Mouse (Mus musculus) hindbrain, embryonic 10.5 days (tissue): ENCODE measurements at regions not wholly inside any gene's neighbourhood (a gene's known extent, or its start where the extent isn't known, plus 50 kb on each side); places are given as distances from the start of the nearest gene placed in this dataset.

ENCODE experiments used
- DNase-seq: peaks from one replicate; pipeline ENCODE4 v3.0.0-alpha.2; 2017; ENCODE audit warnings: low spot score
- H3K27ac ChIP-seq: fragments of 300-500 bp; sonication (generic); 2 replicates; pipeline ENCODE4 v1.5.1; 2016; ENCODE audit warnings: mild to moderate bottlenecking, moderate library complexity
- H3K27me3 ChIP-seq: fragments of 300-500 bp; sonication (generic); 2 replicates; pipeline ENCODE4 v1.6.1; 2016; ENCODE audit warnings: mild to moderate bottlenecking; ENCODE audit not compliant: poor library complexity, insufficient read depth, severe bottlenecking
- H3K36me3 ChIP-seq: fragments of 300-500 bp; sonication (generic); 2 replicates; pipeline ENCODE4 v1.6.1; 2016; ENCODE audit warnings: mild to moderate bottlenecking, moderate library complexity
- H3K4me1 ChIP-seq: fragments of 300-500 bp; sonication (generic); replicated peaks from 2 replicates; pipeline ENCODE4 v1.6.1; 2016; ENCODE audit warnings: mild to moderate bottlenecking
- H3K4me3 ChIP-seq: fragments of 300-500 bp; sonication (generic); 2 replicates; pipeline ENCODE4 v1.5.1; 2016; ENCODE audit warnings: mild to moderate bottlenecking, moderate library complexity
- H3K9me3 ChIP-seq: fragments of 300-500 bp; sonication (generic); 2 replicates; pipeline ENCODE4 v1.6.1; 2016; ENCODE audit warnings: mild to moderate bottlenecking, moderate library complexity
- WGBS: fragments of 180-500 bp; shearing (Covaris S2); methylation state at CpG from one replicate; pipeline ENCODE4 v1.1.7; 2016; 5-methylcytosine and 5-hydroxymethylcytosine counted together

- Histone ChIP-seq H3K27ac (no peak overlapping the region), H3K27me3 (no peaks in the 10 kb centered on the region), H3K36me3 (no peaks in the 10 kb centered on the region), H3K4me1 (no peaks in the 10 kb centered on the region), H3K9me3 (no peaks in the 10 kb centered on the region), H3K4me3 (no peak overlapping the region)
- 85% methylated on average over 2 of the region's 2 CpGs for WGBS
- no peak for DNase-seq
Measured at GRCm38 (mm10) chr5:126910084-126910483, 331.5 kb upstream of the Tmem132c start.

- H3K27me3 ChIP-seq = no peaks in the 10 kb centered on the region
- no peak overlapping the region for H3K27ac ChIP-seq
- H3K4me3 ChIP-seq = no peak overlapping the region
- DNase-seq = no peak
- peaks cover 3% of the 10 kb centered on the region for H3K9me3 ChIP-seq
- H3K4me1 ChIP-seq = no peaks in the 10 kb centered on the region
- H3K36me3 ChIP-seq = no peaks in the 10 kb centered on the region
- 76% methylated on average over 7 of the region's 7 CpGs for WGBS
Measured at GRCm38 (mm10) chr5:126917300-126917699, 324.3 kb upstream of the Tmem132c start.

- H3K36me3 ChIP-seq = no peaks in the 10 kb centered on the region
- H3K27me3 ChIP-seq = no peaks in the 10 kb centered on the region
- WGBS = 52% methylated on average over 2 of the region's 2 CpGs
- no peak overlapping the region for H3K27ac ChIP-seq
- no peaks in the 10 kb centered on the region for H3K4me1 ChIP-seq
- DNase-seq = no peak
- no peaks in the 10 kb centered on the region for H3K9me3 ChIP-seq
- H3K4me3 ChIP-seq = no peak overlapping the region
Measured at GRCm38 (mm10) chr5:126933466-126933865, 308.1 kb upstream of the Tmem132c start.

GRCm38 (mm10) chr5:126944861-126945260 lies 296.7 kb upstream of the Tmem132c start:
- no peaks in the 10 kb centered on the region for H3K9me3 ChIP-seq
- DNase-seq = no peak
- H3K27me3 ChIP-seq = no peaks in the 10 kb centered on the region
- 86% methylated on average over 7 of the region's 7 CpGs for WGBS
- no peaks in the 10 kb centered on the region for H3K4me1 ChIP-seq
- H3K36me3 ChIP-seq = no peaks in the 10 kb centered on the region
- no peak overlapping the region for H3K27ac ChIP-seq
- no peak overlapping the region for H3K4me3 ChIP-seq

- Histone ChIP-seq H3K4me3 (no peak overlapping the region), H3K27ac (no peak overlapping the region), H3K9me3 (no peaks in the 10 kb centered on the region), H3K36me3 (no peaks in the 10 kb centered on the region), H3K4me1 (no peaks in the 10 kb centered on the region), H3K27me3 (no peaks in the 10 kb centered on the region)
- 74% methylated on average over 5 of the region's 5 CpGs for WGBS
- DNase-seq = no peak
Measured at GRCm38 (mm10) chr5:126954189-126954588, 287.4 kb upstream of the Tmem132c start.

- Histone ChIP-seq H3K27me3 (no peaks in the 10 kb centered on the region), H3K4me1 (no peaks in the 10 kb centered on the region), H3K9me3 (no peaks in the 10 kb centered on the region), H3K4me3 (no peak overlapping the region), H3K36me3 (no peaks in the 10 kb centered on the region), H3K27ac (no peak overlapping the region)
- 92% methylated on average over 6 of the region's 6 CpGs for WGBS
- no peak for DNase-seq
Measured at GRCm38 (mm10) chr5:126954634-126955033, 287.0 kb upstream of the Tmem132c start.

GRCm38 (mm10) chr5:126964577-126964976 lies 277.0 kb upstream of the Tmem132c start:
- H3K36me3 ChIP-seq = no peaks in the 10 kb centered on the region
- WGBS = 88% methylated on average over 4 of the region's 4 CpGs
- DNase-seq = no peak
- no peaks in the 10 kb centered on the region for H3K27me3 ChIP-seq
- no peak overlapping the region for H3K4me3 ChIP-seq
- no peak overlapping the region for H3K27ac ChIP-seq
- no peaks in the 10 kb centered on the region for H3K4me1 ChIP-seq
- H3K9me3 ChIP-seq = 0 out of 2 replicates have a peak, but pooled peaks cover 9% of the 10 kb centered on the region

GRCm38 (mm10) chr5:126967076-126967475 lies 274.5 kb upstream of the Tmem132c start:
- Histone ChIP-seq H3K9me3 (0 out of 2 replicates have a peak, but pooled peaks cover 3% of the 10 kb centered on the region), H3K4me3 (no peak overlapping the region), H3K27me3 (no peaks in the 10 kb centered on the region), H3K27ac (no peak overlapping the region), H3K4me1 (no peaks in the 10 kb centered on the region), H3K36me3 (no peaks in the 10 kb centered on the region)
- WGBS = 84% methylated on average over 4 of the region's 4 CpGs
- no peak for DNase-seq

- no peak overlapping the region for H3K27ac ChIP-seq
- H3K36me3 ChIP-seq = no peaks in the 10 kb centered on the region
- no peak overlapping the region for H3K4me3 ChIP-seq
- 91% methylated on average over 8 of the region's 8 CpGs for WGBS
- no peaks in the 10 kb centered on the region for H3K27me3 ChIP-seq
- DNase-seq = no peak
- H3K9me3 ChIP-seq = 0 out of 2 replicates have a peak, but pooled peaks cover 3% of the 10 kb centered on the region
- H3K4me1 ChIP-seq = no peaks in the 10 kb centered on the region
Measured at GRCm38 (mm10) chr5:126969373-126969772, 272.2 kb upstream of the Tmem132c start.

- no peaks in the 10 kb centered on the region for H3K27me3 ChIP-seq
- DNase-seq = no peak
- H3K4me3 ChIP-seq = no peak overlapping the region
- H3K36me3 ChIP-seq = no peaks in the 10 kb centered on the region
- WGBS = 74% methylated on average over 2 of the region's 2 CpGs
- H3K4me1 ChIP-seq = no peaks in the 10 kb centered on the region
- no peak overlapping the region for H3K27ac ChIP-seq
- H3K9me3 ChIP-seq = no peaks in the 10 kb centered on the region
Measured at GRCm38 (mm10) chr5:126971284-126971683, 270.3 kb upstream of the Tmem132c start.

GRCm38 (mm10) chr5:126971981-126972380 lies 269.6 kb upstream of the Tmem132c start:
- Histone ChIP-seq H3K9me3 (no peaks in the 10 kb centered on the region), H3K4me3 (no peak overlapping the region), H3K27me3 (no peaks in the 10 kb centered on the region), H3K4me1 (no peaks in the 10 kb centered on the region), H3K36me3 (no peaks in the 10 kb centered on the region), H3K27ac (no peak overlapping the region)
- DNase-seq = no peak
- 83% methylated on average over 1 of the region's 1 CpGs for WGBS

- no peaks in the 10 kb centered on the region for H3K27me3 ChIP-seq
- DNase-seq = no peak
- WGBS = 50% methylated on average over 3 of the region's 3 CpGs
Measured at GRCm38 (mm10) chr5:126973425-126973824, 268.2 kb upstream of the Tmem132c start.

GRCm38 (mm10) chr5:126974565-126974964 lies 267.0 kb upstream of the Tmem132c start:
- H3K9me3 ChIP-seq = no peaks in the 10 kb centered on the region
- no peak overlapping the region for H3K4me3 ChIP-seq
- no peaks in the 10 kb centered on the region for H3K27me3 ChIP-seq
- H3K36me3 ChIP-seq = no peaks in the 10 kb centered on the region
- WGBS = 94% methylated on average over 3 of the region's 3 CpGs
- H3K27ac ChIP-seq = no peak overlapping the region
- DNase-seq = no peak
- no peaks in the 10 kb centered on the region for H3K4me1 ChIP-seq

More at GRCm38 (mm10) chr5:126973425-126973824, 268.2 kb upstream of the Tmem132c start:
- H3K9me3 ChIP-seq = no peaks in the 10 kb centered on the region
- H3K4me1 ChIP-seq = no peaks in the 10 kb centered on the region
- no peaks in the 10 kb centered on the region for H3K36me3 ChIP-seq
- H3K4me3 ChIP-seq = no peak overlapping the region
- no peak overlapping the region for H3K27ac ChIP-seq

GRCm38 (mm10) chr5:126995577-126995976 lies 246.0 kb upstream of the Tmem132c start:
- H3K36me3 ChIP-seq = no peaks in the 10 kb centered on the region
- H3K27me3 ChIP-seq = no peaks in the 10 kb centered on the region
- H3K4me1 ChIP-seq = no peaks in the 10 kb centered on the region
- no peak overlapping the region for H3K27ac ChIP-seq
- WGBS = 55% methylated on average over 6 of the region's 6 CpGs
- no peaks in the 10 kb centered on the region for H3K9me3 ChIP-seq
- peak; percentile 3 for DNase-seq
- no peak overlapping the region for H3K4me3 ChIP-seq
